Mouse (Mus musculus) thymus, postnatal 36 days (tissue): ENCODE measurements around the gene Dcaf1.

Experiments used
- DNase-seq, 2 experiments: peaks; one replicate each; pipeline ENCODE4 v3.0.0; 2022; ENCODE audit warnings: mixed read lengths in 2 of 2

Gene Dcaf1

DNA sequence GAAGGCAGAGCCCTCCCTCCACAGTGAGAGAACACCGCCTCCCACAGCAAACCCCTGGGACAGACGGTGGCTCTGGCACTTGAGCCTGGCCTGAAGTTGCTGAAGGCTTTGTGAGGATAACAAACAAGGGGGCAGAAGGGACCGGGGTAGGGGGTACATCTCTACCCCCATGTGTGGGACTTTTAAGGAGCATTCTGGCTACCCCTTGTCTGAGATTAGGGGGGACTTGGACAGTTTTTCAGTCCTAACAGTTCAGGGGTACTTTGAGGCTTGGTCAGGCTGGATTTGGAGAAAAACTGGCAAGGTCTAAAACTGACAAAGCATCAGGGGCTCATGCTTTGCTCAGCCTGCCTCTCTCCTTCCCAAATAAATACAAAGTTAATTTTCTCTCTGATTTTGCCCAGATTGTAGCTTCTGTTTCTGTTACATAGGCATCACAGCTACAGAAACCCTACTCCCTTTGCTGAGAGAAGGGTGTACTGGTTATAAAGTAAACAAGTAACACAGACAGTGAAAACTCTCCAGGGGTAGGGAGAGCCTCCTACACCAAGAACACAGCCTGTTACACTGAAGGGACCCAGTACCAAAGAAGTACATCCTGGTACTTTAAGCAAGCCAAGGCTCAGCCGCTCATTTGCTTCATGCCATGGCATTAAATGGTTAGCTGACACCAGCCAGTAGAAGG, 59.5 kb downstream of the Dcaf1 start:
- no peak for DNase-seq

DNA sequence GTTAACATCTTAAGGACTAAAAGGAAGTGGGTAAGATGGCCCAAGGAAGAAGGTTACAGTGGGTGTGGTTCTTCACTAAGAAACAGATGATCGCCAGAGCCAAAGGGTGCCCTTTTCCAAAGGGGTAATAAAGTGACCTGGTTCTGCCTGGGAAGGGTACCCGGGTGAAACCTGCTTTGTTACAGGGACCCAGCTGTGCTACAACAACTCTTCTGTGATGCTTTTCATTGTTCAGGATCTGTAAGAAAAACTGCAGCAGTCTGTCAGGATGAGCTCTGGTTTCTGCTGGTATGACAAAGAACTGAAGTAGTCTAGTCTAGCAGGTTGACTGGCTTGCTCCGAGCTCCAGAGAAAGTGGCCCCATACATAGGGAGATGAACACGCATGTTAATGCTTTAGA, 60.5 kb downstream of the Dcaf1 start:
- DNase-seq = no peak

DNA sequence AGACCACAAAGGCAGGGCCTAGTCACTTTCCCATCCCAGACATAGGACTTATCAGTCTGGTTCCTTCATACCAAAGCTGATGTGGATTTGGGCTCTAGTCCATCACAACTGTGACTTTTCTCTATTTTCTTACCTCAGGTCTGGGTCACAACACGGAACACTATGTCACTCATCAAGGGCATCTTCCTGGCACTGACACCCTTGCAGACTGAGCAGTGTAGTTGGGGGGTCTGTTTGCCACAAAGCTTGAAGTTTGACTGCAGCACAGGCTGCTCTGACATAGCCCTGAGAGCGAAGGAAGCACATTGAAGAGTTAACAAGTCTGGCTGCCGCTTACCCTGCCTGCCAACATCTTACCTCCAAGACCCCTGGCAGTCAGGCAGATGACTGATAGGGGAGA, 61.4 kb downstream of the Dcaf1 start:
- DNase-seq = no peak

DNA sequence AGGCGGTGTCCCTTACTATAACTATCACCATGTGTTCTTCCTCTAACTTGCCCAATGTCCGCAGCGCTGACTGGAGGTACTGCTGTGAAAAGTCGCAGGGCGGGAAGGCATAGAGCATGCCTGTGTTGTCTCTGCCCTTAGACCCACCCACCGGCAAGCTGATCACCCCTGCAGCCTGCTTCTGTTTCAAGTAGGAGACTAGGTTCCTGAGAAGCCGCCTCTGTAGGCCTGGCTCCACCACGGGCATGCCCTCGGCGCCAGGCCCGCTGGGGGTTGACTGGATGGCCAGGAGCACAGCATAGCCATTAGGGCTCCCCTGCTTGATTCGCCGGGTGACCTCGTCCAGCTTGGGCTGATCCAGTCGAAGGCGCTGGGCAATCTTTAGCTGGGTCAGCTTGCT, 62.6 kb downstream of the Dcaf1 start:
- DNase-seq = peak in 1 of 2 experiments; percentile 26

DNA sequence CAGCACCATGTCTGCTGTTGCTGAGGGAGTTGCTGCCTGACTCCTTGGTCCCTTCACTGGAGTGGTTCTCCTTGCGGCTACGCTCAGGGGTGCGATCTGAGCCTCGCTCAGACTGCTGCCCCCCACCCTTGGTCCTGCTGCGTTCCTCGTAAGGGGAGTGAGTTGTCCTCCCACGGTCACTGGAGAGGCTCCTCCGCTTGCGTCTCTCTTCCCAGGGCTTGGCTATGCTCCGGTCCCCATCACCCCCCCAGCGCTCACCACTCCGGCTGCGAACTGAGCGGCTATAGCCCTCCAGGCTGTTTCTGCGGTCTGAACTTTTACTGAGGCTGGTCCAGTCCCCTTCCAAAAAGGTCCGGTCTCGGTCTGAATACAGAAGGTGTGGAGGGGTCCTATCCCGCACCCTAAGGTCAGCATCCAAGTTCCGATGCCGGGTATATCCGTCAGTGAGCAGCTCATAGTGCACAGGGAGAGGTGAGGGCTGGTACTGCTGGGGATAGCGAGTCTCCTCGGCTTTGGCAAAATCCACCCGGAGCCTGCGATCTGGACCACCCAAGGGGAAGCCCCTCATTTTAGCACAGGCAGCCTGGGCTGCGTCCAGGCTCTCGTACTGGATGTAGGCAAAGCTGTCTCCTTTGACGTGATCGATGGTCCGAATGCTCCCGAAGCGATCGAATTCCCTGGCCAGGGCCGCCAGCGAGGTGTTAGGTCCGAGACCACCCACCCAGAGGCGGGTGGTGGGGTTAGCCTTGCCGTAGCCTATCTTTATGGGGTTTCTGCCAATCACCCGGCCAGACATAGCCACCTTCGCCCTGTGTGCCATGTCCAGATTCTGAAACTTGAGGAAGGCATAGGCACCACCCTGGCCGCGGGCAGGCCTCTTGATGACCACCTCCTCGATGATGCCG, 63.6 kb downstream of the Dcaf1 start:
- peak in 1 of 2 experiments; percentile 31 for DNase-seq

DNA sequence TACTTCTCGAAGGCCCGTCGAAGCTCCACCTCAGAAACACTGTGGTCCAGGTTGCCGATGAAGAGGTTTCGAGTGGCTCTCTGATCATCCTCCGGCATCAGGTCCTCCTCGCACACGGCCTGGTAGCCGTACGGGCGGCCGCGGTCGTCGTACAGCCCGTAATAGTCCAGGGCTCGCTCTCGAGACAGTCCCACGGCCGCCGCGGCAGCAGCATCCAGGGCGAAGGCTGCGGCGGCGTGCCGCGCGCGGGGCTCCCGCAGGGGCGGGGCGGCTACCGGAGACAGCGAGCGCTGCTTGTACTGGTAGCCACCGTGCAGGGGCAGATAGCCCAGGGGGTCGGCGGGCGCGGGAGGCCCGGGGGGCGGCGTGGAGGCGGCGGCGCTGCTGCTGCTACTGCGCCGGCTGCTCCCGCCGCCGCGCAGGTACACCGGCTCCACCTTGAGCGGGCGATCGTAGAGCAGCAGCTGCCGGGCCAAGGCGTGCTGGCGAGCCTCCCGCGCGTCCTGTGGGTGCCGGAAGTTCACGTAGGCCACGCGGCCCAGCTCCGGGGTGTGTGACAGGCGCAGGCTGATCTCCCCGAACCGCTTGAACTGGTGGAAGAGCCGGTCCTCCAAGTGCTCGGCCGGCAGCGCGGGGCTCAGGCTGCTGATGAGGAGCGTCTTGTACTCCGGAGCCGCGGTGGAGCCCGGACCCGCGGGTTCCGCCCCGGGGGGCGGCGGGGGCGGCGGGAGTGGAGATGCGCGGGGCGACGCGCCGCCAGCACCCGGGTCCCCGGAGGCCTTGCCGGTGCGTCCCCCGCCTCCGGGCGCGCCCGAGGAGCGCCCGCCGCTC, 64.4 kb downstream of the Dcaf1 start:
- DNase-seq = peak; percentile 65 to 77

DNA sequence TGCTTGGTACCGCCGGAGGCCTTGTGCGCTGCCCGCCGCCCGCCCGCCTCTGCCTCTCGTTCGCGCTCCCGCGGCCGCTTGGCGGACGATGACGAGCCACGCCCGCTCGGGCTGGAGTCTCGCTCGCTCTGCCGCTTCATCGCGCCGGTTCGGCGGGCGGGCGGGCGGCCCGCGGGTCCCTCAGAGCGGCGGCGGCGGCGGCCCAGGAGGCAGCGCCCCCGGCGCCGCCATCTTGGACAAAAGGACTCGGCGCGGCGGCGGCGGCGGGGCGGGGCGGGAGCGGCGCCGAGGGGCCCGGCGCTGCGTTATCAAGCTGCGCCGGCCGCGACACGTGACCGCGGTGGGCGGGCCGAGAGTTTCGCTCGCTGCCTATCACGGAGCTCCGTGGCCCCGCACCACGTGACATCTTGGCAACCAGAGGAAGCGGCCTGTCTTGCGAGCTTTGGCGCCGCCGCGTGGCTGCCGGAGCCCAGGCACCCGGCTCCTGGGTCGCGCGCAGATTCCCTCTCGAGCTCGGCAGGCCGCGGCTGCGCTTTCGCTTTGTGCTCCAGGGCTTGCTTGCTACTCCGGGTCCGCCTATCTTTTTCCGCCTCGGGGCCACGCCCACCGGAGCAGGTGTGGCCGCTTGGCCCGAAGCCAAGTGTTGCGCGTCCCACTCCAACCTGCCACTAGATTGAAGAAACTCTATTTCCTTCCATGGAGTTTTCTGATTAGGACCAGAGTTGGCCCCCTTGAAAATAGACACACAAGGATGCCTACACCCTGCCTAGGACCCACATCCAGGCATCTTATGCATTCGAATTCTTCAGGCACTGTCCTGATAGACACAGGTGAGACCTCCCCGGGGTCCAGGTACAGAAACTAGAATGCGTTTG, 65.4 kb downstream of the Dcaf1 start, which contains the start of gene Rbm15b:
Gene Rbm15b, minus strand, starts transcription at position 601 of the 875 bp plus-strand sequence.
- peak; percentile 98 to 99 for DNase-seq

DNA sequence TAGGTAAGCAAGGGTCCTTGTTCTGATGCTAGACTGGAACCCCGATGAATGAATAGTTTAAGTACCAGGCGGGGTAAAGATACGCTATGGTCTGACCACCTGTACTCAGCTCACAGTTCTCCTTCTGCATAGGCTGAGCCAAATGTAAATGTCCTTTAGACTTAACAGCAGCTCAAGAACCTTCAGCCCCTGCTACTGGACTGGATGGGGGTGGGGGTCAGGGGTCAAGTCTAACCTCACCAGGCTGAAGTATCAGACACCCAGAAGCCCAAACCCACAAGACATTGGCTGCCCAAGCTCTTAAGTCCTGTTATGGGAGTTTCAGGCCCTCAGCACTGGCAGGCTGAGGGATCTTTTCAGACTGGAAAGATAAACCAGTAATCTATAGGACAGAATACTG, 66.7 kb downstream of the Dcaf1 start:
- no peak for DNase-seq

DNA sequence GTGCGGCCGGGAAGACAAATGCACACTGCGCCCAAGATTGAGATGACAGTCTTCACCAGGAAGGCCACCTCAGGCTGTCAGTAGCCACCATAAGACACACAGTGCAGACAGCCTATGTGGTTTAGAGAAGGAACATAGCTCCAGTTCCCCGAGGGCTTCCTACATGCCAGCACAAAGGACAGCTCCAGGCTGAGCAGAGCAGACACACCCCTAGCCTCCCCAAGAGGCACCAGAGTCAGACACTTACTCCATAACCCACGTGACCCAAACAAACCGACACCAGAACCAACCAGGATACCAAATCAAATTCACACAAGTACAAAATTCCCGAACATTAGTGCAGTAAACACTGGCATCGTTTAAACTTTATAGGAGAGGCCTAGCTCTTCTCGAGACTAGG, 67.6 kb downstream of the Dcaf1 start:
- no peak for DNase-seq

DNA sequence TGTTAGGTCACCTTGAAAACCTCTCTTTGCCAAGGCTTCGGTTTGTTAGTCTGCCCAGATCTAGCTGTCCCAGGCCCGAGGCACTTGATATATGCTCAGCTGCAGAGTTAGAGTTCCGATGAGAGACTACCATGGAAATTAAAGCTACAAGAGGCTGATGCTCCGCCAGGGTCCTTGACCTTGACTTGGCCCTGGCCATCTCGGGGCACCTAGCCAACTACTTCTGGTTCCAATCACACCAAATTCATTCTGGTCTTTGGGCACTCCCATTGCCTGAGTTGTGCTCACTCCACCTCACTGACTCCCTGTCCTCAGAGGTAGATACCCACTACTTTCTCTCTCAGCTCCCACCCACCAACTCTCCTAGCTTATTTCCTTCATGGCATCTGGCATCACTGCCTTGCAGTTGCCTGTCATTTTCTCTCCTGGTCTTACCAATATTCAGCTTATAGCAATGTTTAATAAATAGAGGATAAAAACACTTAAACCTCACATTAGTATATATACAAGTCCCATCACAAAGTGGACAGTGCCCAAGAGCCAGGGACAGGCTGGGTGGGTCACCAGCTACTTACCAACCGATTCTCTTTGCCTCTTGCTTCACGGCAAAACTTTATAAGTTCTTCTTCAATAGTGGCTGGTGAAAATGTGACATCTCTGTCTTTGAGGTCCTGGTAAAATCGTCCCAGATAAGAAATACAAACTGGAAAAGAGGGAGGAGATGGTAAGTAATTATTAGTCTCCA, 69.0 kb downstream of the Dcaf1 start:
- DNase-seq = no peak

DNA sequence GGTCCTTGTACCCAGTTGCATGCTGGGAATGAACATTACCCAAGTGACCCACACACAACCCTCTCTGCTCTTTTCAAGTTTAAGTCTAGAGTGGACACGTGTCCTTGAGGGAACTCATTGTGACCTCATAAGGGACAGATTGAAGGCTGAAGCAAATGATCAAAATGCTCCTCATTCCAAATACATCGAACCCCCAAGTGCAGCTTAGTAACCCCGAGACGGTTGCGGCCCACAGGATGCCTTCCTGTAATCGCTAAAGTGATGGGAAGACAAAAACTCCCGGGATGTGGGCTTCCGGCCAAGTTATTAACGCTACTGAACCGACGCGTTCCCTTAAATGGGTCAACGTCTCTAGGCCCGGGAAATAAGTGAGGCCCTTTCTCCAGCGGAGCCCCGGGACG, 69.7 kb downstream of the Dcaf1 start:
- DNase-seq = no peak

DNA sequence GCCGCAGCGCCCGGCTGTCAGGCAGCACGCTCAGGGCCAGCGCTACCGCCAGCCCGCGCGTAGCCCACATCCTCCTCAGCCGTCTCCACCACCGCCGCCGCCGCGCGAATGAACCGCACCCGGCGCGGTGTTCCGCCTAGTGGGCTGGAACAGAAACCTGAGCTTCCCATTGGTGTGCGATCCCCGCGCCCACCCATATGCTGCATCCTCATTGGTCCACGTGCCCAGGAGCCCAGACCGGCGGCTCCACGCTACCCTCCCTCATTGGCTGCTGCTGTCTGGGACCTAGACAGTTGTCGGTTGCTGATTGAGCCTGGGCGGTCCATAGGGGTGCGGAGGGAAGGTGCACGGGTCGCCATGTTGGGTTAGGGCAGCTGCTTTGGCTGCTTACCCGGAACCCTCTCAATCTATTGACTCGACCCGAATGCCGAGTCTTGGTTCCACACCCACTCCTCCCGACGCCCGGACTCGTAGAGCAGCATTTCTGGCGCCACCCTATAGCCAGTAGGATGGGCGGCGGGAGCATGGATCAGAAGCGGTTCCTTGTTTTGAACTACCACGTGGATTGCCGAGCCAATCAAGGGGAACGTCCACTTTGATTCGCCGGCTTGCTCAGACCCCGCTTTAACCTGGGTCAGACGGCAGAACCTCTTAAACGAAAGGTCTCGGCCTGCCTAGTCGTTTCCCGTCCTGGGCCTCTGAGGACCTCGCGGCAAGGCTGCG, 70.3 kb downstream of the Dcaf1 start, which contains the start of gene Manf:
Gene Manf, minus strand, starts transcription at position 151 of the 723 bp plus-strand sequence.
- peak; percentile 94 to 98 for DNase-seq

DNA sequence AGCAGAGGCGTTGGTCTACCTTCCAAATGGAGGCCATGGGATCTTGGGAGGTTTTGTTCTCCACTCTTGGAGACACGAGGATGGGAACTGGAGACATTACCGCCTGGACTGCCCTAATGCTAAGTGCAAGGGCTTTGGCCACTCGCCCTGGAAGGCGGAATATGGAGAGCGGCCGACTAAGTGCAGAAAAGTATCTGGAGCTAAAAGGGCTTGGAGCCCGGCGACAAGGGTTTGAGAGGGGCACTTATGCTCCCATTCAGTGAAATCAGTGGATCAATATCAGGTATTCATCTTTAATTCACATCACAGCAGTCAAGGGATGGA, 70.8 kb downstream of the Dcaf1 start:
- no peak for DNase-seq

DNA sequence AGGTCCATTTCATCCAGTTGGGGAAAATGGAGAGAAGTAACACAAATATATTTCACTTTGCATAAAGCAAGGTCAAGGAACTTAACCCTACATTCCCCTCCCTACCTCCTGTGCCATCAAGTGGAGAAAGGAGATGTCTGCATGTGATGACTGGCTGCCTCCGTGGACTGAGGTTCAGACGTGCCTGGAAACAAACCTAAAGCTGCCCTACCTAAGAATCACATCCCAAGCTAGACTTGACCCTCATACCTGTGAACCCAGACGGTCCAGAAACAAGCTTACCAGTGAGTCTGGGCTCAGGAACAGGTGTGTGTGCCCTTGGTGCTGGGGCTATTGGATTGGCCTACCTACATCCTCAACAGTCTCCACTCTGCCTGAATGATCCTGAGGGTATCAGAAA, 71.7 kb downstream of the Dcaf1 start:
- no peak for DNase-seq

DNA sequence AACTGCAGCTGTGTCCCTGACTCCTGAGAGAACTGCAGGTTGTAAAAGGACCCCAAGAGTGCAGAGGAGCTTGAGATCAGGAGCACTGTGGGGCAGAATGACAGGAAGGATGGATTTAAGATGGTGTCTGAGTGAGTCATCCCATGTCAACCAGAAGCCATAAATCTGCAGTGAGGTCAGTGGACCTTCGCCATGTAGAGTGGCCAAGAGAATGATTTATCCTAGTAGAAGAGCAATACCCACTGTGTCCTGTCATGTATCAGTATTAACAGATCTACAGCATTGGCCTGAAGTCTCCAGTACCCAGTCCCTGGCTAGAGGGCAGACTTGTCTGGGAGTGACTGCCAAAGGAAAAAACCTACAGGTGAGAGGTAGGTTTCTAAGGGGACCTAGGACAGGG, 77.2 kb downstream of the Dcaf1 start:
- no peak for DNase-seq

DNA sequence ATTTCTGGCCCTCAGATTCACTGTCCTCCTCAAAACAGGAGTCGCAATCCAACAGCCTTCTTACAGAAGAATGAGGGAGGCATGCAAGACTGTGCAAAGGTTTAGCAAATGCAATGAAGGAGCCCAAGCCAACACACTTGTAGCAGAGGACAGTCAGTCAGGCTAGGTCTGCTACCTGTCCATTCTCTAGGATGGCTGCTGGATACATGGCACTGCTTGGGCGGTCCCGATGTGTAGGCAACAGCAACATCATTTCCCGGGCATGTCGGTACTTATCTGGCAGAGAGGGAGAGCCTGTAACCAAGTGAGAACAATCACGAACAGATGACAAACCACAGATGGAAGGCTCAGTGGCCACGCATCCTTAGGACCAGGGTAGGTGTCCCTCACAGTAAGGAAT, 79.9 kb downstream of the Dcaf1 start:
- DNase-seq = no peak

DNA sequence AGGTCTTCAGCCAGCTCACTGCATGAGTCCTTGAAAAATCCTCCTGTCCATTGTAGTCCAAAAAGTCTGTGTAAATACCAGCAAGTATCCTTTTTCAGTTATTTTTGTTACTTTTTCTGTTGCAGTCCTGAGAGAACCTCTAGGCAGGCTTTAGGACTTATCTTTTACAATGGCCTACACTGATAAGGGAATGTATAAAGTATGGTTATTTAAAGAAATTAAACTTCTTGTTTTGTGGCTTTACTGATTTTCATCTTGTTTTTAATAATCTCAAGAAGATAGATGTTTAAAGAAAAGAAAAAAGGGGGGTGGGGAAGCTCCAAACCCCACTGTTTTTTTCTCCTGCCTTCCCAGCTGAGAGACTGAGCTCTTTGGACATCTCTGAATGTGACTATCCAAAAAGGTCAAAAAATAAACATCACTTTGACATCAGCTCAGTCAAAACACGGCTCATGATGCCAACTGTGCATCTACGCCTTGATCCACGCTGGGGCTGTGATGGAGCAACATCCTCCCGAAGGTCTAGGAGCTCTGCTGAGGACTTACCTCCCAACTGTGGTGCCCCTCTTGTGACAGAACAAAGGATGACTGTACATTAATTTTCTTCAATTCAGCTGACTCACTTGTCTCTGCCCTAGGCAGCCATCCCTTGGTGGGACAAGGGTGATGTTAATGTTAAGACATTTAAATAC, 81.6 kb downstream of the Dcaf1 start:
- no peak for DNase-seq

DNA sequence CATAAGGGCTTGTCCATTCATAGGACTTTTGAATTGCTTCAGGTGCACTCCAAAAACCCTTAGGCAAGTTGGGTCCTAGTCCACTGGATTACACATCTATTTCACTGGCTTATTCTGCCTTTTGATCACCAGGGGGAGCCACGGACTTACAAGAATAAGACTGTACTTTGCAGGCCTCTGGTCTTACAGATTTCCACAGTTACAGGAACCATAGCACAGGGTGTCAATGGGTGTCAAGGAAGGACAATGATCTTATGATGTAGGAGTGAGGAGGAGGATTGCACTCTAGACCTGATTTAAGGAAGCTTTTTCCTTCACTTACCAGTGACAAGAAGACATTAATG, 82.1 kb downstream of the Dcaf1 start:
- no peak for DNase-seq

DNA sequence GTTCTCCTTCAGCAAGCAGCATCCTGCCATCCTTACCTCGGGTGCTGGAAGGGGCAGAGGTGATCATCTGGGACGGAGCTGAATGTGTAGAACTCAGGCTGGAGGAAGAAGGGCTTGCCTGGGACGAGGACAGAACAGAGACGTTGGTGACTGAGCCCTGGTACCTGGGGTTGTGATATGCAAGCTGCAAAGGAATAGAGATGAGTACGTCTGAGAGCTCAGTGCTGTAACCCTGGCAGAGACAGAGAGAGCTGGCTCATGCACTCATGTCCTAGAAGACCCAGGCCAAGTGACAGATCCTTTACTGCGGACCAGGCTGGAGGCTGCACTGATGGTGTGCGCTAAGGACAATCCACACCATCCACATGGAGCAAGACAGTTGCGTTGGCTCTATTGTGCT, 84.9 kb downstream of the Dcaf1 start:
- no peak for DNase-seq

DNA sequence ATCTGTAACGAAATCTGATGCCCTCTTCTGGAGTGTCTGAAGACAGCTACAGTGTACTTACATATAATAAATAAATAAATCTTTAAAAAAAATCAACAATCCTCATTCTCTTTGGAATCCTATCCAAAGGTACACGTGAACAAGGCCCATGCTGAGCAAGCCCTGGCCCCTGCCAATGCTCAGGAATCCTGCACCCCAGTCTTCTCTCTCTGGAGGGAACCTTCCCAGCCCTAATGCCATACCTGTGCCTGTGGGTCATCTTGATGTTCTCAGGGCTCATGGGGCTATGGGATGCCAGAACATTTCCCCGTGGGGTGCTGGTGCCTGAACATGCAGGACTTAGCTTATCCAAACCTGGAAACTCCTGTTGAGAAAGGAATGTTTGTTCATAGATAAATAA, 86.5 kb downstream of the Dcaf1 start:
- no peak for DNase-seq
